Mouse (Mus musculus): ENCODE results near the gene Rars2.

The Rars2 gene

GRCm38 (mm10) chr4:34644779-34645178 is 30.0 kb downstream of the Rars2 start:
- no peak for DNase-seq

DNA sequence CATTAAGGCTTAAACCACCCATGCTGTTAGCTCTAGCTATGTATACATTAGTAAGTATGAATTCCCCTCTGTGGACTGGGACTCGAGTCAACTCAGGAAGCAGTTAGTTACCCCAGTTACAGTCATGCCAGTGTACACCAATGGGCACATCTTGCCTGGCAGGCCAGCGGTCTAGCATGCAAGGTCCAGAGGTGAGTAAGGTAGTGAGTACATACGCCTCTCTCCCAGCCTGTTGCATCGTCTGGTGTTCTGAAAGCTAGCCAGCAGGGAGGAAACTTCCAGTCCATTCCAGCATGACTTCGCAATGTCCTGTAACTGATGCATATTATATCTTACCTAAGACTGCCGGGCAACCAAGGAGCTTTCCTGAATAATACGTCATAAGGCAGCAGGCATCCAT is 38.4 kb downstream of the Rars2 start:
- DNase-seq, result no peak

DNA sequence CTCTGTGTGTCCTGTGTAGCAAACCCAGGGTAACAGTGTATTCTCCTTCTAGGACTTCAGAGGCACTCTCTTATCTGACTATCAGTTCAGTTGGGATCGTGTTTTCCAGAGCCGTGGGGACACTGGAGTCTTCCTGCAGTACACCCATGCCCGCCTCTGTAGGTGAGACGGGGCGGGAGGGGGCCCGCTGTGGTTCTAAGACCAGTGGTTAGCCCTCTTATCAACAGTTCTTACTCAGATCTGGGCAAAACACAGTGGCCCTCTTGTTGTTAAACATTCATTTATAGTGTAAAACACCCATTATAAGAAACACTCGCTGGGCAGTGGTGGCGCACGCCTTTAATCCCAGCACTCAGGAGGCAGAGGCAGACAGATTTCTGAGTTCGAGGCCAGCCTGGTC is 41.3 kb downstream of the Rars2 start:
- no peak for DNase-seq

GRCm38 (mm10) chr4:34659012-34659411 is 44.3 kb downstream of the Rars2 start:
- DNase-seq, result no peak

DNA sequence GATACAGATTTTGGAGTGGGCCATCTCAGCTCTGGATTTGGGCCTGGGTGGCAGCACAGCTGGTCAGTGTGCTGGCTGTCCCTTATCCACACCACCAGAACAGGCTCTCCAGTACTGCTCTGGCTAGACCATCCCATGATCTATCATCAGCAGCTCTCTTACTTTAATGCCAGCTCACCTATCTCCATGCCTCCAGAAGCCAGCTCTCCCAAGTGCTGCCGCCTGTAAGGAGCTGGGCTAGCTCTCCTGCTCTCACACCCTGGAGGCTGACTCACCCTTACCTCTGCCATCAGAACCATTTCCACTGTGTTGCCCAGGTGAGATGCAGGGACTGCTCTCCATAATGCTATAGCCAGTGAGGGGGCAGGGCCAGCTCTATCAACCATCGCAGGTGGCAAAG is 46.8 kb downstream of the Rars2 start:
- DNase-seq, result no peak

- DNase-seq, result no peak
Measured at GRCm38 (mm10) chr4:34661927-34662326, 47.2 kb downstream of the Rars2 start.

- no peak for DNase-seq
Measured at GRCm38 (mm10) chr4:34667923-34668322, 53.2 kb downstream of the Rars2 start.

DNA sequence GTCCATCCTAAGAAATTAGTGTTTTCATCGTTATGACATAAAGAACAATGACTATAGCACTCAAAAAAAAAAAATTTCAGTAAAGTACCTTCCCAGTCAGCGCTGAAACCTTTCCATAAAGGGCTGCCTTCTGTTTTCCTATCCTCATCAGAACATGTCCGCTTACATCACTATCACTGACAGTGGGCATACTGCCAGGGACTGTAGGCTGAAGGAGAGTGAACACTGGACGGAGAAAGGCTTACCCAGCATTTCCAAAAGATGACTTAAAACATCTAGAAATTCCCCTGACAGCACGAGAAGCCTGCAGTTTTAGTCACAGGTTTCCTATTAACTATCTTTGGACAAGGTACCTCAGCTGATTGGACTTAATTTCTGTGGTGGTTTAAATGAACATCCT is 59.0 kb downstream of the Rars2 start:
- DNase-seq, result no peak

DNA sequence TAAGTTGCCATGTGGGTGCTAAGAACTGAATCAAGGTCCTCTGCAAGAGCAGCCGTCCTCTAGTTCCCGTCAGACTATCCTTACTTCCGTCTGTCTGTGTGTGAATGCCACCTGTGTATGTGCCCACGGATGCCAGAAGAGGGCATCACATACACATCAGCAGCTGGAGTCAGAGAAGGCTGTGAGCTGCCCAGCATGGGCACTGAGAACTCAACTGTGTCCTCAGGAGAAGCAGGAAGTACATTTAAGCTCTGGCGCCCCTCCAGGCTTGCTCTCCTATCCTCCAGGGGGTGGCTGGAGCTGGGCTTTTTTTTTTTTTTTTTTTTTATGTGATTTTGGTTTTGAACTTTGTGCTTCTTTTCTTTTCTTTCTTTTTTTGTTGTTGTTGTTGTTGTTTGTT is 65.8 kb downstream of the Rars2 start:
- no peak for DNase-seq

GRCm38 (mm10) chr4:34686874-34687567 is 72.3 kb downstream of the Rars2 start, which contains the start of gene Slc35a1:
Slc35a1 (minus strand) TSS chr4:34687438.
- DNase-seq, result peak; percentile 96

DNA sequence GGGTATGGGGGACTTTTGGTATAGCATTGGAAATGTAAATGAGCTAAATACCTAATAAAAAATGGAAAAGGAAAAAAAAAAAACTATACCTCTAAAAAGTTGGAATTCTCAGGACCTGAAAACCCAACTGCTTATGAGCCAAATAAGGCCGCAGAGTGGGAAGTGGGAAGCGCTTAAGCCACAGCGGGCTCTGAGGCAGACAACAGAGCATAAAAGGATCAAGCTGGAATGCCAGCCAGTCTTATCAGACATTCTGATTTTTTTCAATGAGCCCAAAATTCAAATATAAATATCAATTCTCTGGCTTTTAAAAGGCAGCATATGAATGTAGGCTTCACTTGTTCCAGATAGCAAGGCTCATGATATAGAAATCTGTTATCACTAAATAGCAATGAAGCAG is 73.3 kb downstream of the Rars2 start:
- DNase-seq, result no peak

- DNase-seq, result peak; percentile 74
Measured at GRCm38 (mm10) chr4:34701528-34701927, 86.8 kb downstream of the Rars2 start.

- DNase-seq, result no peak
Measured at GRCm38 (mm10) chr4:34702231-34702630, 87.5 kb downstream of the Rars2 start.

- no peak for DNase-seq
Measured at GRCm38 (mm10) chr4:34703029-34703428, 88.3 kb downstream of the Rars2 start.

DNA sequence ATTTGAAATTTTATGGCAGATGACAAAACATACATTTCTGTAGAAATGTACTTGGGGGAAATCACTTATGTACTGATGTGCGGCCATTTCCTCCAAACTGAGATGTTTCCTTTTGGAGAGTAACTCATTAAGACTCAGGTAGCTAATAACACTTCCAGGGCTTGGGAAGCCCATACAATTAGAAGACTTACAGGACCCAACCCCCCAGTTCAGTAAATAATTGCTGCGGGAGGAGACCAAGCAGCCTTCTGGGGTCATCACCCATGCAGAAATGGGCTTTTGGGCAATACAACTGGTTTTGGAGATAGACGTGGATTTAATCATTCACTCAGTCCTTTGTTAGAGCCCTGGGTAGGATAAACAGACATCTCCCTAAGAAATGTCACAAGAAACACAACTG is 92.5 kb downstream of the Rars2 start:
- no peak for DNase-seq

GRCm38 (mm10) chr4:34708127-34708526 is 93.4 kb downstream of the Rars2 start:
- DNase-seq, result no peak
